Mouse (Mus musculus): ENCODE data around the gene Ntm.

DNA sequence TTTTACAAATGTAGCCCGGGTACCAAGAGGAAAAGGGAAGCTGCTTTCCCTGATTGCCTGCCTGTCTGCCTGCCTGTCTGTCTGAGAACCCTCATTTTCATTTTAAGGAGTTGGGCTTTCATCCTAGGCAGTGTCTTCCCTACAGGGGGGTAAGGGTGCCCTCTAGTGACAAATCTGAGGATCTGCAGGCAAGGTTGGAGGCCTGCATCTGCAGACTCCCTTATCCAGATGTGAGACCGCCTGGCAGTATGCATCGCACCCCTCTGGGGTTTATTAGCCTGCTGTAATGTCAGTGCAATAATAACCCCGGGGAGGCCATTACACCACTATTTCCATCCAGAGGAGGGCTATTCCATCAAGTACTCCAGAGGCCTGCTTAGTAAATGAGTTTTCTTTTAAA is 312.3 kb downstream of the Ntm start:
- no peak for TF ChIP-seq POLR2A (IDR thresholded peaks at IDR 0.05; ENCODE audit: insufficient read depth, low read depth, low read length)
- peak; percentile 85 for TF ChIP-seq CTCF (IDR thresholded peaks at IDR 0.05)

Data from heart, adult 2 months (tissue).